Mouse (Mus musculus) C2C12 (cell line): ENCODE measurements around the gene Slmap. TPM values are rescaled to one million over a fixed set of nuclear protein-coding genes. Genes with fewer than 3 reads are reported as not detected.
"Not testable (repeated sequence)": the region's sequence is repeated elsewhere in the genome, so short reads cannot be mapped to it uniquely, and the experiment has no call there.

Experiments used
- H3K27me3 ChIP-seq: one replicate; pipeline ENCODE4 v1.6.1; 2011; ENCODE audit not compliant: control insufficient read depth, insufficient read depth, insufficient read length
- H3K36me3 ChIP-seq: one replicate; pipeline ENCODE4 v1.6.1; 2011; ENCODE audit not compliant: control insufficient read depth, insufficient read depth
- H3K4me3 ChIP-seq: one replicate; pipeline ENCODE4 v1.5.1; 2011; ENCODE audit warnings: mild to moderate bottlenecking, control low read depth; ENCODE audit not compliant: poor library complexity, insufficient read depth, severe bottlenecking
- H3K79me2 ChIP-seq: one replicate; pipeline ENCODE4 v1.6.1; 2011; ENCODE audit not compliant: control insufficient read depth, insufficient read depth
- H3K79me3 ChIP-seq: one replicate; pipeline ENCODE4 v1.6.1; 2011; ENCODE audit warnings: low read depth, control low read depth
- H3ac ChIP-seq: one replicate; pipeline ENCODE3; 2011; ENCODE audit warnings: low read depth; ENCODE audit not compliant: control insufficient read depth, insufficient read length
- CEBPB ChIP-seq: IDR thresholded peaks from one replicate; pipeline ENCODE4 v1.6.1; 2011; ENCODE audit warnings: low read depth, mild to moderate bottlenecking, control low read depth, moderate library complexity
- CTCF ChIP-seq: IDR thresholded peaks from one replicate; pipeline ENCODE4 v1.5.1; 2011; ENCODE audit not compliant: control insufficient read depth, insufficient read depth, insufficient read length
- FOSL1 ChIP-seq: IDR thresholded peaks from one replicate; pipeline ENCODE4 v1.8.0; 2011; ENCODE audit warnings: mild to moderate bottlenecking, low read length; ENCODE audit not compliant: poor library complexity, insufficient read depth, severe bottlenecking
- MAX ChIP-seq: IDR thresholded peaks from one replicate; pipeline ENCODE4 v1.6.1; 2011; ENCODE audit warnings: mild to moderate bottlenecking, control low read depth
- MYOD1 ChIP-seq: IDR thresholded peaks from one replicate; pipeline ENCODE4 v1.6.1; 2011; ENCODE audit warnings: low read depth; ENCODE audit not compliant: control insufficient read depth, insufficient read length
- MYOG ChIP-seq: IDR thresholded peaks from one replicate; pipeline ENCODE4 v1.6.1; 2011; ENCODE audit not compliant: control insufficient read depth, insufficient read length; ENCODE audit errors: extremely low read depth
- USF1 ChIP-seq: IDR thresholded peaks from one replicate; pipeline ENCODE4 v1.6.1; 2011; ENCODE audit warnings: low read depth, mild to moderate bottlenecking, control low read depth, moderate library complexity
- long read RNA-seq, 2 experiments: library from polyadenylated mRNA; unstranded; transcript quantifications; one replicate each; pipeline ENCODE4 v2.0.0; 2019 to 2020
- polyA plus RNA-seq: library from polyadenylated mRNA; unstranded; fragments of >200 nt; fragmentation: generic; extraction: Trizol; gene quantifications from one replicate; pipeline ENCODE4 v1.2.1, GENCODE M21; 2012; ENCODE audit warnings: missing spikeins

Slmap gene
- polyA plus RNA-seq = 10.8 TPM
- long read RNA-seq, experiment 1, full-length matches to known transcripts = 2 of 10 reads
- long read RNA-seq, experiment 1, partial matches to known transcripts = 5 of 10 reads
- long read RNA-seq, experiment 1, other reads (novel, unspliced or antisense) = 3 of 10 reads
- long read RNA-seq, experiment 2, full-length matches to known transcripts = 14 of 69 reads
- long read RNA-seq, experiment 2, partial matches to known transcripts = 21 of 69 reads
- long read RNA-seq, experiment 2, other reads (novel, unspliced or antisense) = 34 of 69 reads

GRCm38 (mm10) chr14:26534757-26535479 lies at the start of gene Slmap:
Slmap (minus strand) TSS chr14:26534931.
- no peak for TF ChIP-seq MYOG
- peak; percentile 98 for TF ChIP-seq USF1
- TF ChIP-seq MAX = peak; percentile 60
- Histone ChIP-seq H3K36me3 (peaks cover 14% of the 10 kb centered on the region), H3ac (peak within 1 kb of the TSS; percentile 79), H3K79me3 (peaks cover 40% of the 10 kb centered on the region), H3K27me3 (no peaks in the 10 kb centered on the region), H3K4me3 (peak within 1 kb of the TSS; percentile 66), H3K79me2 (peaks cover 48% of the 10 kb centered on the region)

GRCm38 (mm10) chr14:26583645-26584044 lies 48.9 kb upstream of the Slmap start:
- Histone ChIP-seq H3K79me2 (peaks cover 82% of the 10 kb centered on the region), H3K36me3 (peaks cover 16% of the 10 kb centered on the region), H3K4me3 (no peak overlapping the region), H3K27me3 (no peaks in the 10 kb centered on the region), H3ac (no peak overlapping the region), H3K79me3 (peaks cover 45% of the 10 kb centered on the region)
- TF ChIP-seq MYOD1 = no peak
- no peak for TF ChIP-seq MYOG
- TF ChIP-seq CTCF = no peak
- TF ChIP-seq CEBPB = no peak
- no peak for TF ChIP-seq FOSL1
- TF ChIP-seq MAX = no peak
- TF ChIP-seq USF1 = no peak

GRCm38 (mm10) chr14:26579346-26580343 lies 44.9 kb upstream of the Slmap start:
- Histone ChIP-seq H3K79me2 (peaks cover 52% of the 10 kb centered on the region), H3ac (peak overlapping the region; percentile 91), H3K27me3 (no peaks in the 10 kb centered on the region), H3K36me3 (peaks cover 10% of the 10 kb centered on the region), H3K4me3 (peak overlapping the region; percentile 74), H3K79me3 (peaks cover 36% of the 10 kb centered on the region)
- TF ChIP-seq MAX = peak; percentile 54
- TF ChIP-seq FOSL1 = no peak
- peak; percentile 96 for TF ChIP-seq USF1
- no peak for TF ChIP-seq MYOD1
- TF ChIP-seq MYOG = no peak
- no peak for TF ChIP-seq CTCF

- Histone ChIP-seq H3K79me2 (peaks cover 44% of the 10 kb centered on the region), H3K79me3 (peaks cover 30% of the 10 kb centered on the region), H3K4me3 (no peak overlapping the region), H3K27me3 (no peaks in the 10 kb centered on the region), H3K36me3 (peaks cover 6% of the 10 kb centered on the region), H3ac (no peak overlapping the region)
- TF ChIP-seq CTCF (no peak), MYOG (no peak), FOSL1 (no peak), CEBPB (no peak), MAX (no peak), MYOD1 (no peak), USF1 (no peak)
These were observed 44.1 kb upstream of the Slmap start for GRCm38 (mm10) chr14:26578791-26579191.

- Histone ChIP-seq H3K36me3 (no peaks in the 10 kb centered on the region), H3K79me3 (peaks cover 13% of the 10 kb centered on the region), H3K4me3 (no peak overlapping the region), H3ac (no peak overlapping the region), H3K79me2 (peaks cover 19% of the 10 kb centered on the region), H3K27me3 (no peaks in the 10 kb centered on the region)
- TF ChIP-seq MYOD1 (no peak), CEBPB (no peak), MYOG (no peak), MAX (no peak), FOSL1 (no peak), USF1 (no peak), CTCF (no peak)
These were observed 41.6 kb upstream of the Slmap start for GRCm38 (mm10) chr14:26576255-26576780.

GRCm38 (mm10) chr14:26573556-26573955 lies 38.8 kb upstream of the Slmap start, which contains the start of gene Dennd6a:
Dennd6a (plus strand) TSS chr14:26573856.
- not testable (repeated sequence) for H3K79me2 ChIP-seq, H3K36me3 ChIP-seq, H3ac ChIP-seq, H3K27me3 ChIP-seq, H3K4me3 ChIP-seq, H3K79me3 ChIP-seq
